Mouse (Mus musculus) inflammation-experienced regulatory T-cells, adult 16 weeks (primary cell): ENCODE data around the gene Dtx3. TPM values are rescaled to one million over a fixed set of nuclear protein-coding genes. Genes with fewer than 3 reads are reported as not detected.

ENCODE experiments used
- polyA plus RNA-seq: library from polyadenylated mRNA; unstranded; fragments of 100-300 nt; shearing (Covaris generic); gene quantifications from one replicate; pipeline ENCODE4 v1.2.1, GENCODE M21; 2017

The Dtx3 gene
- 141 TPM for polyA plus RNA-seq

GRCm38 (mm10) chr10:127195328-127196129, at the start of gene Dtx3:
Dtx3 (minus strand) TSS chr10:127195728.

GRCm38 (mm10) chr10:127211414-127211854, 15.9 kb upstream of the Dtx3 start, which contains the start of gene Pip4k2c:
Pip4k2c (minus strand) TSS chr10:127211585.

GRCm38 (mm10) chr10:127189651-127190381, 5.7 kb downstream of the Dtx3 start, which contains the start of gene Arhgef25:
Arhgef25 (minus strand) TSS chr10:127190083.

GRCm38 (mm10) chr10:127179871-127180694, 15.4 kb downstream of the Dtx3 start, which contains the start of gene Slc26a10:
Slc26a10 (minus strand) TSS chr10:127180645.

DNA sequence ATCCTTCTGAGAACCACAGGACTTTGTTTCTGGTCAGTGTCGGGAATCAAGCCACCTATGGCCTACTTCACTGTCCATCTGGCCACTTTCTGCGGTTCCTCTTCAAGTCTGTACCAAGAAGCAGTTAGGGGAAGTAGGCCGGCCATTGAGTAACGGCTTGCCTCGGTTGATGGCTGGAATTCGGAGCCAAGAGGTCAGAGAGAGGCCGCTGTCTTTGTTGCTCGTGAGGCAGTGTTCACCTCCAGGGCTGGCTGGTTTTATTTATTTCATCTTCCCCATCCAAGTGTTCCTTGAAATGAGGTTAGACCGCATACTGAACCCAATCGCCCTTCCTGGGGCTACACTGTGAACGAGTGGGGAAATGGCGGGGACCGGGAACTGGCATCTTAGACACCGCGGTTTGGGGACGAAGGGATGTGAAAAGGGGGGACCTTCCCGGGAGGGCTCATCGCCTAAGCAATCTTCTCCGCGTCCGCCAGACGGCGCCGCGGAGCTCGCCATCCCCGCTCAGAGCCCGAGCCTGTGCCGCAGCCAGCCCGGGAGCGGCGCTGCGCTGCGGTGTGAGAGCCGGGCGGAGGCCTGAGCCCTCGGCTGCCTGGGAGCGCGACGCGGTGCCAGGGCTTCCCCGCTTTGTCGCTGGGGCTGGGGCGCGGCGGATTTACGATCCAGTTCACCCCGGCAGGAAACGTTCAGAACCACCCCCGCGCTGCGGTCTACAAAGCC, 30.7 kb downstream of the Dtx3 start, which contains the start of gene B4galnt1:
Gene B4galnt1, plus strand, starts transcription at position 595 of the 723 bp plus-strand sequence.

Other genes with a start within 250 kb of the Dtx3 start
- 18.1 TPM for gene Ctdsp2, start 217.0 kb downstream of the Dtx3 start, polyA plus RNA-seq
- gene Avil, start 195.0 kb downstream of the Dtx3 start, polyA plus RNA-seq: 0.22 TPM
- 51.0 TPM for gene Tsfm, start 164.9 kb downstream of the Dtx3 start, polyA plus RNA-seq
- gene Mettl1, start 154.3 kb downstream of the Dtx3 start, polyA plus RNA-seq: 21.7 TPM
- gene Eef1akmt3, start 154.2 kb downstream of the Dtx3 start, polyA plus RNA-seq: 0.18 TPM
- gene Cyp27b1, start 147.5 kb downstream of the Dtx3 start, polyA plus RNA-seq: not detected
- gene March9, start 135.5 kb downstream of the Dtx3 start, polyA plus RNA-seq: 0.32 TPM
- 398 TPM for gene Cdk4, start 132.2 kb downstream of the Dtx3 start, polyA plus RNA-seq
- gene Tspan31, start 125.5 kb downstream of the Dtx3 start, polyA plus RNA-seq: 129 TPM
- gene Agap2, start 120.4 kb downstream of the Dtx3 start, polyA plus RNA-seq: 33.5 TPM
- gene Os9, start 74.6 kb downstream of the Dtx3 start, polyA plus RNA-seq: 232 TPM
- 632 TPM for gene B4galnt1, start 30.5 kb downstream of the Dtx3 start, polyA plus RNA-seq
- gene Slc26a10, start 15.1 kb downstream of the Dtx3 start, polyA plus RNA-seq: 6.5 TPM
- gene Arhgef25, start 5.6 kb downstream of the Dtx3 start, polyA plus RNA-seq: 0.32 TPM
- 43.4 TPM for gene Pip4k2c, start 15.9 kb upstream of the Dtx3 start, polyA plus RNA-seq
- gene Kif5a, start 67.6 kb upstream of the Dtx3 start, polyA plus RNA-seq: 0.33 TPM
- 131 TPM for gene Dctn2, start 70.6 kb upstream of the Dtx3 start, polyA plus RNA-seq
- gene Mbd6, start 93.3 kb upstream of the Dtx3 start, polyA plus RNA-seq: 8.4 TPM
- gene Mars, start 116.1 kb upstream of the Dtx3 start, polyA plus RNA-seq: 81.4 TPM
- gene Arhgap9, start 126.2 kb upstream of the Dtx3 start, polyA plus RNA-seq: 164 TPM
- 0.38 TPM for gene Gli1, start 146.2 kb upstream of the Dtx3 start, polyA plus RNA-seq
- gene Inhbe, start 158.7 kb upstream of the Dtx3 start, polyA plus RNA-seq: not detected
- not detected for gene Inhbc, start 174.7 kb upstream of the Dtx3 start, polyA plus RNA-seq
- gene R3hdm2, start 184.6 kb upstream of the Dtx3 start, polyA plus RNA-seq: 15.8 TPM